Mouse (Mus musculus) thymus, adult 18-20 months (tissue): ENCODE data around the gene Card6.
"Not testable (repeated sequence)": the region's sequence is repeated elsewhere in the genome, so short reads cannot be mapped to it uniquely, and the experiment has no call there.

Source experiments
- DNase-seq, 2 experiments: peaks; one replicate each; pipeline ENCODE4 v3.0.0; 2022; ENCODE audit warnings: mixed read lengths in 2 of 2

Card6 gene

DNA sequence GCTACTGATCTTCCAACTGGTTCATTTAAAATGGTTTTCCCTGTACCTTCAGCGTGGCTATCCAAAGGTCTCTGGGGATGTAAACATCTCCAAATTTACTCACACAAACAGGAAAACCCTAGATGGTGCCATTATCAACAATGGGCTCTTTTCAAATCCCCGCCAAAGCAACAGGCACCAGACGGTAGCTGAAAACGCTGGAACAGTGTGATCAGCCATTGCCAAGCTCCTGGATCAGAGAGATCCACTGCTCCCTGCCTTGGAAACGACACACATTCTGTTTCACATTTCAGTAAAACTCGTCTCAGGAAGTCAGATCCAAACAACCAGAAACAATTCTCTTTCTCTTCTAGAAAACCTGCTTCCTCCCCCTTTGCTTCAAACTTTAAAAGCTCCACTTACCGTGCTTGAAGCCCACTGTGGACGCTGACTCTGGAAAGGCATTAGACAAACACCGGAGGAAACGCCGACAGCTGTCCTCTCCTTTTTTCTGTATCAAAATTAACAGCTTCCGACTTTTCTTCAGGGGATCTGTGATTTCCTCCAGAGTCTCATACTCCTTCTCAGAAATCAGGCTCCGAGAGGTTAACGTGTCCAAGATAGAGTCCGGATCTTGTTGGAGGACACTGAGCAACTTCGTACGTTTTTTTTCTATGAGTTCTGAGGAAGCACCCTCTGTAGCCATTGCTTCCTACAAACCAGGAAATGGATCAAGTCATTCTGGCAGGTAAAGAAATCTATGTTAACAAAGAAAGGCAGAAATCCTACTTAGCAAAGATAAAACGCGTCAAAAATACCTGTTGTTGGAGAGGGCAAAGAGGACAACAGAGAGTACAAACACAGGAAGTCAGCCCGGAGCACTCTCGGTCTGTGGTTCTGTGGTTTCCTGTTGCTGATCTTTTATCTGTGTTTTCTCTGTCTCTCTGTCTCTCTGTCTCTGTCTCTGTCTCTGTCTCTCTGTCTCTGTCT lies at the start of gene Card6:
Gene Card6 (minus strand): TSS at position 854 of the 969 bp plus-strand sequence.
- peak; percentile 38 to 73 for DNase-seq

DNA sequence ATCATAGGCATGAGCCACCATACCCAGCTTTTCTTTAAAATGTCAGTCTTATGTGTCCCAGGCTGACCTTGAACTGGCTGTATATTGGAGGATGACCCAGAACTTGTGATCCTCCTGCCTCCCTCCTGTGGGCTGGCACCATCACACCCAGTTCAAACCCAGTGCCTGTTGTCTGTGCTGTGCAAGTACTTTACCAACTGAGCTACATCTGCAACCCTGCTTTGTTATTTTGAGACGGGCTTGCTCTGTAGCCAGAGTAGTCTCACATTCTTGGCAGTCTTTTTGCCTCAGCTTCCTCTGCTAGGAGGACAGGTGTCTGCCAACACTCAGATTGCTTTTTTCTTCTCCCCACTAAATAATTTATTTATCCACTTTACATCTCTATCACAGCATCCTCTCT lies 49.0 kb upstream of the Card6 start:
- no peak for DNase-seq

DNA sequence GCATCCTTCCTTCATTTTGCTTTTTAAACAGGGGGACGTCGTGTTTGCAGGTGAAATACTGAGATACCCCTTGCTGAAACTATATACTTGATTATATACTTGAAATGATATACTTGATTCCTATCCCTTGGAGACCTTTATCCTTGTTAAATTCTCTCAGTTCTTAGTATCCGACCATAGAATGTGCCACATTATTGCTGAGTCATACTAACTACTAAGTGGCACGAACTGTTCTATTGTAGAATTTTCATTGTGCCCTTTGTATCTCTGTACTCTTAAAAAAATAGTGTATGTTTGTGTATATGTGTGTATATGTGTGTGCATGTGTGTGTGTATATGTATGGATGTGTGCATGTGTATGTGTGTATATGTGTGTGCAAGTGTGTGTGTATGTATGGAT lies 48.0 kb upstream of the Card6 start:
- no peak for DNase-seq

DNA sequence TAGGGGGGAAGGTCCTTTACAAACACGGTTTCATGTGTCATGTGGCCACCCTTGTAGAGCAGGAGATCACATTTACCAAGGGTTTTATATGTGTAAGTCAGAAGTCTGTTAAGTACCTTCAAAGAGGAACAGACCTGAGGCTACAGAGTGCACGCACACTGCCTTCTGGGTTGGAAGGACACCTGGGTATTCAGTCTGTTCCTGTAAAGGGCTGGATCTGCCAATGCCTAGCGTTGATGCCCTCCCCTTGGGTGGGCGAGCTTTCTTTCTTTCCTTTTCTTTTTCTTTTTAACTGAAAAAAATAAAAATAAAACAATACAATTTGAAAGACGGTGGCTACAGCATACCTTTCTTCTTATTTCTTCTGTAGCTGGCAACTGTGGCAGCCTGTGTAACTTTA lies 46.8 kb upstream of the Card6 start:
- DNase-seq = no peak

DNA sequence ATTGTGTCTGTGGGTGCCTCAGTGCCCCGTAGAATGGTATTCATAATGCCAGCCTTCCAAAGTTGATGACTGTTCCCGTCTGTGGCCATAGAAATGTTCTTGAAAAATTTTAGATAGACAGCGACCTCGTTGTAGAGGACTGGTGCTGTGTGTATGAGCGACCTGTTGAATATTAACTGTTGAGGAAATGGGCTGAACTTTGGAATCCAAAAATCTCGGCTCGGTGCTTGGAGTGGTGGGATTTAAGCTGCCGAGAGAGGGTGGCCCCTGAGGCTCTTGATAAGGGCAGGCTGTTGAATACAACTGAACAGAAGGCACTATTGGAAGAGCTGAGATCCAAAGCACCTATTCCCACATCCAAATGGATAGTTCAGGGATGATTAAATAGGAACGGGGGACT lies 46.3 kb upstream of the Card6 start:
- DNase-seq = no peak

DNA sequence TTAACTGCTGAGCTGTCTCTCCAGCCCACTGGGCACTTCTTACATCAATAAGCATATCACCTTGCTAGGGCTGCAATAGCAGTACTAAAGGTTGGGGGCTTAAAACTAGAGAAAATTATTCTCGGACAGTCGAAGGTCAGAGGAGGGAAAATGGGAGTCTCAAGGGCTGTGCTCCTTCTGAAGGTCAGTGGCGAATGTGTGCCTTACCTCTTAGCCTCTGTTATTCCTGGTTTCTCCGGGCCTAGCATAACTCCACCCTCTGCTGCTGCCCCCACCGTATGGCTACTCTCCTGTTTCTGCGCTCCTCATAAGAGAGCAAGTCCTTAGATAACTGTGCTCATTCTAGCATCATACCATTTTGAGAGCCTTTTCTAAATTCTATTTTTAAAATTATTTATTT lies 43.8 kb upstream of the Card6 start:
- DNase-seq = no peak

DNA sequence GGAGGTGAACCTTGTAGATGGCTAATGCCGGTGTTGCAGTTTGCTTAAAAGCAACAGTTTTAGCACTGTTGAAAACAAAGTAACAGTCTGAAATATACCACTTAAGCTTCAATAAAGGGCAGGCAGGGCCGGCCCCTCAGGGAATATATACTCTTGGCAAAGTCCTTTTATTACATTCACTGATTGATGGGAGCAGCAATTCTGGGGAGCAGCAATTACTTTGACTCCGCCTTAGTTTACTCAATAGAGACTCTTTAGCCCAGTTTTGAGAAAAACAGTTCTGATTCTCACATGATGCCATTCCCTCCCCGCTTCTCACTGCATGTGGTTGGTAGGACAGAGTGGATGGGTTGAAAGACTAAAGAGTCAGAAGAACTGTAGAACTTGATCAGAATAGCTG lies 40.8 kb upstream of the Card6 start:
- DNase-seq = no peak

DNA sequence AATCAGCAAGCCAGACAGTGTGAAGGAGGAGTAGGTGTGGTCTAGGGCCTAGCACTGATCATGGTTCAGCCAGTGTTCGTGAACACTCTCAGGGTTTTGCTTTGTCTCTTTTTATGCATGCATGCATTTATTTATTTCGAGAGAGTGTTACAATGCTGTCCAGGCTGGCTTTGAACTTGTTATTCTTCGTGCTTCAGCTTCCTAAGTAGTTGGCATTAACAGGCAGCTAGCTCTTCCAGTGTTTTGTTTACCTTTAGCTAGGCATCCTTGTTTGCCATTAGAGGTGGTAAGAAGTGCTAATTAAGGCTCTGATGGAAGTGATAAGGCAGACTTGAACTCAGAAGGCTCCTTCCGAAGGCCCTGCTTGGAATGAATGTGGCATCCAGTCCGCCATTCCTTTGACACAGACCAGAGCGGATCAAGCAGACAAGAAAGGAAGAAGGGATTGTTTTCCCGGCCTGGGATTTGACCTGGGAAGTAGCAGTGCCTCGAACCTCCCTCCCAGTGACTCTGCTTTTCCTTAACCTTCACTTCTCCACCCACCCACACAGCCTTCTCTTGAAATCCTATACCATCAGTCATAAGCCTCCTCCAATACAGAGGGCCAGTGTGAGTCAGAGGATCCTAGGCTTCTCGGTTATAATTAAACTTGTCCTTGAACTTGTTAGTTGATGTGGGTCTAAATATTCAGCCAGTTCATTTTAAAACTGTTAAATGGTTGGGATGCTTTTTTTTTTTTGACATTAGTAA lies 37.0 kb upstream of the Card6 start:
- DNase-seq = no peak

DNA sequence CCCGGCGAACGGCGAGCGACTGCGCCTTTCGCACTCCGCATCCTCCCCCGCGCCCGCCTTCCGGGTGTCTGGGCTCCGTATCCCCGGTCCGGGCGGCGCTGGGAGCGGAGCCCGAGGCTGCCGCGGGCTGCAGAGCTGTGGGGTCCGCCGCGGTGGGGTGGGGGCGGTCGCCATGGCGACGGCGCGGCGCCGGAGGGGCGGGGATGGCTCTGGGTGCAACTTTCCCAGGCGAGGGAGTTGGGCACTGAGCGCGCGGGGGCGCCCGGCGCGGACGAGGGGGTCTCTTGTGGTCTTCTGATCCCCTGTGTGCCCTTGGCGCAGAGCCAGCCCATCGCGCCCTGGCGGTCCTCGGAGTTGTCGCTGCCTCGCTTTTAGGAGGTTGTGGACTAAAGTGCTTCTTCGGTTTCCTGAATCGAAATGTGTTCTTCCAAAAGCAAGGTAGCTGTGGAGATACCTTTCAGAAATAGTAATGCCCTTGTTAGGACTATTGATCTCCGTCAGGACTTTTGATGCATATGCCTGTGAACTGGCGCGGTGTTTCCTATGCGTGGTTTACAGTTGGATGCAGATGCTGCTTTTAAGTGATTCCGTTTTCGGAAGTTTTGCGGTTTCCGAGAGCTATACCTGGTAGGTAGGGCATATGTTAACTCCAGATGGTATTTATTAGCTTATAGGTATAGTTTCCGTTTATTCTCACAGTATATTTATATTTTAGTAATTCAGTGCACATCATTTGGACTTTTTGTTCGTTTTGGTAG lies 35.9 kb upstream of the Card6 start:
- peak; percentile 52 to 62 for DNase-seq

DNA sequence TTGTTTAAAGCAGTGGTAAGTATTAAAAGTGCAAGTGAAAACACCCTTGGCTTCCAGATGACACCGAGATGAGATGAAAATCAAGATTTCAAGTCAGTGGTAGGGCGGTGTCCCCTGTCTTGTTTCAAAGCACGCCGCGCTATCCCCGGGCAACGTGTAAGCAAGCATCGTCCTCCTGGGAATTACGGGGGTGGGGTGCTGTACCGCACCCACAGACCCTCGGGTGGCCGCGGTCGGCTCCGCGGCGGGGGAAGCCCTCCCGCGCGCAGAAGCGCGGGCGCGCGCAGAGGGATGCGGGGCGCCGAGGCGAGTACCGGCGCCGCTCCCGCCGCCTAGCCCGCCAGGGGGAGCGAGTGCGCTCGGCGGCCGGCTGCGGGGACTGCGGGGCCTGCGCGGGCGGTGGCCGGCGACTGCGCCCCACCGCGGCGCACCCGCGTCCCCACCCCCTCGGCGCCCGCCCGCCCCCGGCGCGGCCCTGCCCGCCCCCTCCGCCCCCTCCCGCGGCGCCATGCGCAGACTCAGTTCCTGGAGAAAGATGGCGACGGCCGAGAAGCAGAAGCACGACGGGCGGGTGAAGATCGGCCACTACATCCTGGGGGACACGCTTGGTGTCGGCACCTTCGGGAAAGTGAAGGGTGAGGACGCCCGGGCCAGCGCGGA lies 35.2 kb upstream of the Card6 start, which contains the start of gene Prkaa1:
Gene Prkaa1 (plus strand): TSS at position 501 of the 660 bp plus-strand sequence.
- peak; percentile 28 to 31 for DNase-seq

DNA sequence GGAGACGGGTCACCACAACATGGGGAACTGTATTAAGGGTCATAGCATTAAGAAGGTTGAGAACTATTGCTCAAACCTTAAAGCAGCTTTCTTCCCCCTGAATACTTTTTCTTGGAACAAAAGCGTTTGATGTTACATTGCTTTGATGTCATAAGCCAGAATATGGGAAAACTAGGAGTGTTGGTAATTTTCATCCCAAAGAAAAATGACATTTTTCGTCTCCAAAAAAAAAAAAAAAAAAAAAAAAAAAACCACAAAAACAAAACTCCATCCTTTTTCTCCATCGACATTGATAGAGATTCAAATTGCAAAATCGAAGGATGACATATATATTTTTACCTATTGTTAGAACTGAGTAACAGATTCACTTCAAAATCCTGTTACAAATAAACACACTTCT lies 34.4 kb upstream of the Card6 start:
- no peak for DNase-seq

DNA sequence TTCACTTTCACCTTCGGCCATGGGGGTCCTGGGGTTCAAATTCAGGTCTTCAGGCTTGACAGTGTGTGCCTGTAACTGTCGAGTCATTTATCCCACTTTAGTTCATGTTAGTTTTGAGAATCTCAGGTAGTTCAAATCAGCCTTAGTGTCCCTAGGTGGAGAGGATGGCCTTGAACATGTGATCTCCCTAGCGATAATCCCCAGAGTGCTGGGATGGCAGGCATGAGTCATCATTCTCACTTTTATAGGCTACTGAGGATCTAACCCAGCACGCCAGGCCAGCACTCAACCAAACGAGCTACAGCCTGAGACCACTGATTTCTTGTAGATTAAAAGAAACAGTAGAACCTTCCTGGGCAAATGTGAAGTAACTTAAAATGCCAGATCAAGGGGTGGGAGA lies 33.7 kb upstream of the Card6 start:
- no peak for DNase-seq

DNA sequence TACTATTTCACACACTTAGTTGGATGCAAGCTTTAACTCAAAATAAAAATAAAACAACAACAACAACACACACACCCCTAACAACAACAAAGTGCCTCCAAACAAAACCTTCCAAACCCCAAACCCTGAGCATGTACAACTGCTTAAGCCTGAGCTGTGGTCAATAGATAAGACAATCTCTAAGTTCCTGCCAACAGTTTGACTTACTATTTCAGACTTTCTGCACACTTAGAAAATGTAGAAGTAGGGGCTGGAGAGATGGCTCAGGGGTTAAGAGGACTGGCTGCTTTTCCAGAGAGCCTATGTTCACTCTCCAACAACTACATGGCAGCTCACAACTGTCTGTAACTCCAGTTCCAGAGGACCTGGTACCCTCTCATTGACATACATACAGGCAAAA lies 32.0 kb upstream of the Card6 start:
- no peak for DNase-seq

DNA sequence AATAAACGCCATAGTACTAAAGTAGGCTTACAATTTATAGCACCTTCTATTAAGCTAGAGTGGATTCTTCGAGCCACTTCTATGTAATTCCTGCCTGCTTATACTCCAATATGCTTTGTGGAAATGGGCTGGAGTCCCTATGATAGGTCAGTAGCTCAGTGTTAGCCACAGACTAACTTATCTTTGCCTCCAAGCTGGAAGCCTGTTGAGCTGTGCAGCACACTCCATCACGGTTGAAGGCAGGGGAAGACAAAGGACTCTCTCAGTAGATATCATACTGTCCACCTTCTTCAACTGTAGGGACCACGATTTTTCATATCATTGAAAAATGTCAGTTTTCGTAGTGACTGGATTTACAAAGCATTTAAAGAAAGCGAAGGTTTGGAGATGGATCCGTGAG lies 31.5 kb upstream of the Card6 start:
- DNase-seq = no peak

DNA sequence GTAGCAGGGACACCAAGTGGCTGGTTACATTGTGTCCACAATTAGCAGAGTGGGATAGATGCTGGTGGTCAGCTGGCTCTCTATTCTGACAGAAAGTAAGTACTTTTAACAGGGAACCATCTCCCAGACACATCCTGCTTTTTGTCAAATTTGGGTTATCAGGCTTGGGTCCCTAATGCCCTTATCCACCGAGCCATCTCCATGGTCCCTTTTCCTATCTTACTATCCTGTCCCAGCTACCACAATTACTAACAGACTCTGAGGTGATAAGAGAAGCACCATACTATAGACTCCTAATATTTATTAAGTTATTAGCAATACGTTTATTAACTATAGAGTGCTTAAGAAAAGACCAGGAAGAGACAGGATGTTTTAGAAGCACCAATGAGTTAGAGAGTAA lies 31.0 kb upstream of the Card6 start:
- no peak for DNase-seq

DNA sequence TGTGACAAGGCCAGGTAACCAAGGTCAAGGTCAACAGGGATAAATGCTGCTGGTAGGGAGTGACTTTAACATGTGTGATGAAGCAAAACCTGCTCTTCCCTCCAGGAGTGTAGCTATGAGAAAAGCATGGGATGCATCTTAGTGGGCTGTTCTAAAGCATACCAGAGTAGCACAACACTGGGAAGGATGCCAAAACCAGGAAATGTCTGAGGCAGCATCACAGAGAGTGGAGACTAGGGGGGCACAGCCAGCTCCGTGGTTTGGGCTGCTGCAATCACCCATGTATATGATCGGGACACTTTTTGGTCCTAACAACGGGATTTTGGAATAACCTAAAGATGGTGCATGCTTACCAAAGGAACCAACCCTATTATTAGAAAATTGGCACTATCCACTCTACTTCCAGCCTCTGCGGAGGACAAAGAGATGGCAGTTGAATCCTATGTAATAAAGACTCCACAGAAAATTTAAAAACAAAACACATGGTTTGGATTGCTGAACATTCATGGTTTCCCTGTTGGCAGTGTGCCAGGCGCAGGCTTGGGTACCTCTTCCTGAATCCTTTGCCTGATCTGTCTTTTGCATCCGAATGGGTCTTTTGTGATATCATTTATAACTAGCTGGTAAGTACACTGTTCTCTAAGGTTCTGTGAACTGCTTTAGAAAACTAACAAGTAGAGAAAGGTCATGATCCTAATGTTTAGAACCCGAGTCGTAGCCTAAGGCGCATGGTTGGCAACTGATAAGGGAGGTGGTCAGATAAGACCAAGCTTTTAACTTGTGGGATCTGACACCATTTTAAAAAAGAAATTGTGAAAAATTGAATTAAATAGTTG lies 29.9 kb upstream of the Card6 start:
- DNase-seq = no peak

DNA sequence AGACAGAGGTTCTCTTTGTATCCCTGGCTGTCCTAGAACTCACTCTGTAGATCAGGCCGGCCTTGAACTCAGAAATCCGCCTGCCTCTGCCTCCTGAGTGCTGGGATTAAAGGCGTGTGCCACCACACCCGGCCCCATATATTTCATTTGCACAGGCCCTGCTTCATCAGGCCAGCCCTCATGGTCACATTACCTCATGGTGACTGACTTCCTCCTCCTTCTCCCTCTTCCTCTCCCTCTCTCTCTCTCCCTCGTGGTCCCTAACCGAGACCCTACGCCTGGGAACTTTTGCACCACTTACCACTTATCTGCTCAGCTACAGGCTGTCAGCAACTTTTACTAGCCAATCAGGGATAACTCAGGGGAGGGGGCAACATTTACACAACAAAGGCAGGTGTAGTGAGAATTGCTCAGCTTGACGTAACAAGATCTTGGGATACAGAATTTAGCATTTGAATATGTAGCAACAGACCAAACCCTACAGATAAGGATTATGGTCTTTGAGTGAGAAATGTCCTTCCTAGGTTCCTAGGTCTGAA lies 26.7 kb upstream of the Card6 start:
- DNase-seq = no peak

DNA sequence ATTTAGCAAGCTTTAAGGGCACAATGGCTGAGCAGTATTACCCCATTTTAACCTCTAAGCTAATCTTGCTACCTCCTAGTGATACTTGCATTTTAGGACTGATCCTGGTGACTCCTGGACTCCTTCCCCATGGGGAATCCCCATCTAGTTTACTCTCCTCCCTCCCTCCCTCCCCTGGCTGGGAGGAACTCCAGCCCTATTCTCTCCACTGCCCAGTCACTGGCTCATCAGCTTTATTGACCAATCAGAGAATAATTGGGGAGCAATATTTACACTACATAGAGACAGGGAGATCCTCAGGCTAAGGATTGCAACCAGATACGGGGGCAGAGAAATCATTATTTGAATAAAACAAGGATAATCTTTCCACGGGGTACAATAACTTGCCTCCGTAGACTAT lies 25.8 kb upstream of the Card6 start:
- no peak for DNase-seq

DNA sequence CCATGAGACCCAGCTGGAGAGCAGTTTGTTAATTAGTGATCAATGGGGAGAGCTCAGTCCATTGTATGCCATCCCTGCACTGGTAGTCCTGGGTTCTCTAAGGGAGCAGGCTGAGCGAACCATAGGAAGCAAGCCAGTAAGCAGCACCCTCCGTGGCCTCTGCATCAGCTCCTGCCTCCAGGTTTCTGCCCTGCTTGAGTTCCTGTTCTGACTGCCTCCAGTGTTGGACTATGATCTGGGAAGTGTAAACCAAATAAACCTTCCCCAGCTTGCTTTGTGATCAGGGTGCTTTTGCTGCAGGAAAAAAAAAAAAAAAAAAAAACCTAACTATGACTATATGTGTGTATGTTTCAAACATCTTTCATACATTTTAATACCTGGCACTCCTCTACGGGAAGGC lies 25.0 kb upstream of the Card6 start:
- DNase-seq = no peak

DNA sequence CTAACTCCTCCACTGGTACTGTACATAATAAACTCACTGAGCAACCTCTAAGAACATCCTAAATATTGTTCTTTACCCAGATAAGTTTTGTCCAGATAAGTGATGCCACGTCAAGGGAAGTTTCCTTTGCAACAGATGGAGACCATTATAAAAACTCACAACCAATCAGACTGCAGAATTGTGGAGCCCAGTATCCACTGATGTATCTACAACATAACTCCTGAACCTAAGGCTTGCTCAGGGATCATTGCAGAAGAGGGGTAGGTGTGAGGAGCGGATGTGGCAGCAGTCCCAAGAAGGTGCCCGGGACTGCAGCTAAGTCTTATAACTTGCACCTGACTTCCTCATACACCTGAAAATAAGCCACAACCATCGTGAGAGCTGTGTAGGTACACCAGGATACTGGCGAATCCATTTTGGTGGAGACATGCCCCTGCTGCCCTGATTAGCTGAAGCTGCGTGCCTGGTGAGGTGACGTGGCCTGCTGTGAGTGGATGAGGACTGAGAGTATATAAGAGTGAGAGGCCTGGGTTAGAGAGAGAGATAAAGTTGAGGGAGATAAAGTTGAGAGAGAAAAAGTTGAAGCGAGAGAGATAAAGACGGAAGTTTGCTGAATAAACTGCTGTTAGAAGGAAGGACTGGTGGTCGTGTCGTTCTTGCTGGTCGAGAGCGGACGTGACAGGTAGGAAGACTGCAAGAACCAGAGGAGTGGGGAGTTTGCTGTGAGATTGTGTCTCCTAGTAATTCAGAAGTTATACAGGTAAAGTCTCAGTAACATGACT lies 22.7 kb upstream of the Card6 start:
- DNase-seq = not testable (repeated sequence)
